Mouse (Mus musculus): ENCODE data around the gene Tcf20. TPM values are rescaled to one million over a fixed set of nuclear protein-coding genes. Genes with fewer than 3 reads are reported as not detected.
A peak's percentile ranks its signal among the peaks of the same experiment; 100 is the strongest.

Gene Tcf20
- total RNA-seq, 2 experiments from 2014 or later = 56.9 to 81.2 TPM

GRCm38 (mm10) chr15:82962536-82962935, 25.1 kb downstream of the Tcf20 start:
- ATAC-seq (replicated peaks; ENCODE audit: poor library complexity, severe bottlenecking) = no peak

- no peak for ATAC-seq (replicated peaks; ENCODE audit: poor library complexity, severe bottlenecking)
These were observed 26.7 kb downstream of the Tcf20 start for GRCm38 (mm10) chr15:82960786-82961561.

GRCm38 (mm10) chr15:82959151-82959550, 28.5 kb downstream of the Tcf20 start:
- ATAC-seq (replicated peaks; ENCODE audit: poor library complexity, severe bottlenecking) = 0 out of 2 replicates have a peak, but pooled peaks have one; percentile 15

GRCm38 (mm10) chr15:82958253-82958701, 29.4 kb downstream of the Tcf20 start:
- peak; percentile 58 for ATAC-seq (replicated peaks; ENCODE audit: poor library complexity, severe bottlenecking)

- ATAC-seq (replicated peaks; ENCODE audit: poor library complexity, severe bottlenecking) = no peak
These were observed 31.0 kb downstream of the Tcf20 start for GRCm38 (mm10) chr15:82956721-82957120.

- ATAC-seq (replicated peaks; ENCODE audit: poor library complexity, severe bottlenecking) = no peak
These were observed 31.4 kb downstream of the Tcf20 start for GRCm38 (mm10) chr15:82956310-82956709.

GRCm38 (mm10) chr15:82955286-82955685, 32.4 kb downstream of the Tcf20 start:
- ATAC-seq (replicated peaks; ENCODE audit: poor library complexity, severe bottlenecking) = no peak

GRCm38 (mm10) chr15:82954034-82954433, 33.6 kb downstream of the Tcf20 start:
- no peak for ATAC-seq (replicated peaks; ENCODE audit: poor library complexity, severe bottlenecking)

- no peak for ATAC-seq (replicated peaks; ENCODE audit: poor library complexity, severe bottlenecking)
These were observed 34.6 kb downstream of the Tcf20 start for GRCm38 (mm10) chr15:82953096-82953495.

GRCm38 (mm10) chr15:82952292-82952705, 35.4 kb downstream of the Tcf20 start:
- peak; percentile 74 for ATAC-seq (replicated peaks; ENCODE audit: poor library complexity, severe bottlenecking)

GRCm38 (mm10) chr15:82950246-82950645, 37.4 kb downstream of the Tcf20 start:
- no peak for ATAC-seq (replicated peaks; ENCODE audit: poor library complexity, severe bottlenecking)

- ATAC-seq (replicated peaks; ENCODE audit: poor library complexity, severe bottlenecking) = no peak
These were observed 40.2 kb downstream of the Tcf20 start for GRCm38 (mm10) chr15:82947431-82947830.

- no peak for ATAC-seq (replicated peaks; ENCODE audit: poor library complexity, severe bottlenecking)
These were observed 43.0 kb downstream of the Tcf20 start for GRCm38 (mm10) chr15:82944479-82945195.

GRCm38 (mm10) chr15:82941733-82942132, 45.9 kb downstream of the Tcf20 start:
- ATAC-seq (replicated peaks; ENCODE audit: poor library complexity, severe bottlenecking) = no peak

- ATAC-seq (replicated peaks; ENCODE audit: poor library complexity, severe bottlenecking) = no peak
These were observed 47.0 kb downstream of the Tcf20 start for GRCm38 (mm10) chr15:82940494-82941214.

- no peak for ATAC-seq (replicated peaks; ENCODE audit: poor library complexity, severe bottlenecking)
These were observed 49.5 kb downstream of the Tcf20 start for GRCm38 (mm10) chr15:82938155-82938569.

- peak; percentile 56 for ATAC-seq (replicated peaks; ENCODE audit: poor library complexity, severe bottlenecking)
These were observed 50.2 kb downstream of the Tcf20 start for GRCm38 (mm10) chr15:82937428-82937992.

- ATAC-seq (replicated peaks; ENCODE audit: poor library complexity, severe bottlenecking) = no peak
These were observed 52.7 kb downstream of the Tcf20 start for GRCm38 (mm10) chr15:82934971-82935370.

- ATAC-seq (replicated peaks; ENCODE audit: poor library complexity, severe bottlenecking) = no peak
These were observed 54.6 kb downstream of the Tcf20 start for GRCm38 (mm10) chr15:82932936-82933650.

GRCm38 (mm10) chr15:82931436-82931835, 56.2 kb downstream of the Tcf20 start:
- ATAC-seq (replicated peaks; ENCODE audit: poor library complexity, severe bottlenecking) = no peak
